Mouse (Mus musculus) naive thymus-derived CD4-positive, alpha-beta T cell, adult 2 months (primary cell): ENCODE results near the gene Aldoc.

Experiments used
- DNase-seq: peaks from one replicate; pipeline ENCODE4 v3.0.0-alpha.2; 2011; ENCODE audit warnings: low read depth

The Aldoc gene

DNA sequence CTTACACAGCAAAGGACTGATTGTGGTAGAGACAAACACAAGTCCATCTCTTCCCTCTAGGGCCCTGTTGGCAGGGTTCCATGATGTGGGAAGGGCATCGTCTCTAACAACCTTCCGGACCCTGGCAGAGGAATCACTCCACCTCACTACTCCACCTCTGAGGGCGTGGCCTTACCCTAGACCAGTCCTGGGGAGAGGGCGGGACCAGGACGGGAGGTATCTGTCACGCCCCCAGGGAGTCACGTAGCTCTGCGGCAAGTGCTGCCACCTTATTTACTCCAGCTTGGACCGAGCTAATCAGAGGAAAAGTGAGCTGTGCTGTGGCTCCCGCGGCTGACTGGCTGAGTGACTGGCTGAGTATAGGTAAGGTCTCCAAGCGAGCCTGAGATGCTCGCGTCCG is at the start of gene Aldoc:
Gene Aldoc, plus strand, starts transcription at position 109 of the 400 bp plus-strand sequence.
- DNase-seq: peak; percentile 87

DNA sequence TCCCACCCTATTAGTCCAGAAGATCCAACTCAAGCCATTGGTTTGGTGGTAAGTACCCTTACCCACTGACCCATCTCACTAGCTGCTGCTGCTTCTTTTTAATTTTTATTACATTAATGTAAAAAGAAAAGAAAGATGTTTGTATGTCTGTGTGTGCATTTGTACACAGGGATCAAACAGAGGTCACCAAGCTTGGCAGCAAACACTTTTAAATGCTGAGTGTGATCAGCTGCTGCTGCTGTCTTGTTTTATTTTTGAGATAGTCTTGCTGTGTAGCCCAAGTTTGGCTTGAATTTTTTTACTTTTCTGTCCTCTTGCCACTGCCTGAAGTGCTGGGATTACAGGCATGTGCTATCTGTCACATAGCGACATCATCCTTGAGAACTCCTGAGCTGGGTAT is 47.2 kb upstream of the Aldoc start:
- DNase-seq: no peak

DNA sequence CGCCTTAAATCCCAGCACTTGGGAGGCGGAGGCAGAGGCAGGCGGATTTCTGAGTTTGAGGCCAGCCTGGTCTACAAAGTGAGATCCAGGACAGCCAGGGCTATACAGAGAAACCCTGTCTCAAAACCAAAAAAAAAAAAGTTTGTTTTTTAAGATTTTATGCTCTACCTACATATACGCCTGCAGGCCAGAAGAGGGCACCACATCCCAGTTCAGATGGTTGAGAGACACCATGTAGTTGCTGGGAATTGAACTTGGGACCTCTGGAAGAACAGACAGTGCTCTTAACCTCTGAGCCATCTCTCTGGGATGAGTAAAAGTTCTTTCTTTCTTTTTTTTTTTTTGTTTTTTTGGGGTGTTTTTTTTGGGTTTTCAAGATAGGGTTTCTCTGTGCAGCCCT is 46.6 kb upstream of the Aldoc start:
- DNase-seq: peak; percentile 29

DNA sequence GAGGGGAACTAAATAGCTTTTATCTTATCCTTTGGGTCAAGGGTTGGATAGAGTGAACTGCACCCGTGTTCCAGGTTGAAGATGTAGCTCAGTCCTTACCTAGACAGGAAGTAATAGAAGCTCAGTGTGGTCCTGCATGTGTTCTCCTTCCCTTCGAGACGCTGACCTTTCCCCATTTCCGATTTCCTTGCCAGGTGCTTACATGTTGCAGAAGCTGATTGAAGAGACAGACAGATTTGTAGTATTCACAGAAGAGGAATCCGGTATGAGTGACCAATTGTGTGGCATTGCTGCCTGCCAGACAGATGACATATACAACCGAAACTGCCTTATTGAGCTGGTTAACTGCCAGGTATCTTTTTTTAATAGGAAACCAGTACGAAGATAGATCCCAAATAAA is 43.9 kb upstream of the Aldoc start:
- DNase-seq: no peak

DNA sequence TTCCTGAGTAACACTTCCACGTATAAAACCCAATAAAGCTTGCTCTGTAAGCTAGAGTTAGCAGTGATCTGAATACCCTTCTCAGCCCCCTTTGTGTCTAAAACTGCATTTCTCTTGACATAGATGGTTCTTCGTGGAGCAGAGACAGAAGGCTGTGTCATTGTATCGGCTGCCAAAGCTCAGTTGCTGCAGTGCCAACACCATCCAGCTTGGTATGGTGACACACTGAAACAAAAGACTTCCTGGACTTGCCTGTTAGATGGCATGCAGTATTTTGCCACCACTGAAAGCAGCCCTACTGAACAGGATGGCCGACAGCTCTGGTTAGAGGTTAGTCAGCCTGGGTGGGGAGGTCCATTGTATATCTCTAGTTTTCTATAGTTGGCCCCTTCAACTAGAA is 43.2 kb upstream of the Aldoc start:
- DNase-seq: no peak

DNA sequence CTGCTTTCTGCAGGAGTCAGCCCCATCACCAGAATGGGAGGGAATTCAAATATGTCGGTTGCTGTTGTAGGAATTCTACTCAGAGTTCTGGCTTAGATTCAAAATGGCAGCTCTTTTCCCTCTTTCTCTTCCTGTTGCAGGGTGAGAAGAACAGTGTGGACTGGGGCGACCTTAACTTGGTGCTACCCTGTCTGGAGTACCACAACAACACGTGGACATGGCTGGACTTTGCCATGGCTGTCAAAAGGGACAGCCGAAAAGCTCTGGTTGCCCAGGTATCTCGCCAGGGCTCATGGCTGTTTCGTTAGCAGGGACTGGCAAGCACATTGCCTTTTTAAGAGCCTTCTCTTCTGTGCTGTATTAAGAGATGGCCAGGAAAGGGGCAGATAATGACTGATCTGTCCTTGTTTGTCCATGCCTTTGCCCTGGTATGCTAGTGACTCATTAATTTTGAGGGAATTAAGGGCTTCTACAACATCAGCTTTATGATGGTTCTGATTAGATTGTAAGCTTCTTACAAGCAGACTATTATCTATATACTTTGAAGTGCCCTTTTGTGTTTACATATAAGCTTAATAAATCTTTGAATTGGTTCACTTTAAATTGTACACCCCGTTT is 33.5 kb upstream of the Aldoc start:
- no peak for DNase-seq

DNA sequence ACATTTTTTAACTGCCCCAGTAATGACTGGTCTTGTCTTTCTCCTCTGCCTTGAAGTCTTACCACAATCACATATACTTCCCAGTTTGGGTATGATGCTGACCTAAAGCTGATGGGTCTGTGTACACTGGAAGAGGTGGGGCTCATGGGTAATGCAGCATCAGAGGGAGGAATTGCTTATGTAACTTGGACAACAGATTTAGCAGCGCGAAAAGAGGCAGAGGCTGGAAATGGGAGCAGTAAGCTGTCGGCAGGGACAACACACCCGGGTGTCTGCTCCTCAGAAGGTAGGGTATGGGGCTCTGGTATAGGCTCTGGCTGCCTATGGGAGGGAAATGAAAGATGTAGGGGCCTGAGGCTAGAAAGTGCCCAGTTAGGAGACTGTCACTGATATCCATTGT is 32.1 kb upstream of the Aldoc start, which contains the start of gene BC030499:
Gene BC030499, plus strand, starts transcription at position 188 of the 400 bp plus-strand sequence.
- no peak for DNase-seq

DNA sequence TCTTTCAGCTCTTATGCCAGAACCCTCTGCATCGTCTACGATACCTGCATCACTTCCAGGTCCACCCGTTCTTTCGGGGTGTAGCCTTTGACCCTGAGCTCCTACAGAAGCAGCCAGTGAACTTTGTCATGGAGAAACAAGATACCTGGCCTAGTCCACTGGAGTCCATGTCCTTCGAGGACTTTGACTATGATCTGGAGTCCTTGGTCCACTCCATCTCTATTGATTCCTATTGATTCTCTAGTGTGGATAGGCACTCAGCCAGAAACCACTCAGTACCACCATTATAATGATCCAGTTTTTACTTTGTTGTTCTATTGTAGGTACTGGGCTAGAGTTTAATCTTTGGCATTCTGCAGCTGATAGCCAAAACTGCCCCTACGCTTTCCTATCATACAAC is 28.2 kb upstream of the Aldoc start:
- DNase-seq: no peak

DNA sequence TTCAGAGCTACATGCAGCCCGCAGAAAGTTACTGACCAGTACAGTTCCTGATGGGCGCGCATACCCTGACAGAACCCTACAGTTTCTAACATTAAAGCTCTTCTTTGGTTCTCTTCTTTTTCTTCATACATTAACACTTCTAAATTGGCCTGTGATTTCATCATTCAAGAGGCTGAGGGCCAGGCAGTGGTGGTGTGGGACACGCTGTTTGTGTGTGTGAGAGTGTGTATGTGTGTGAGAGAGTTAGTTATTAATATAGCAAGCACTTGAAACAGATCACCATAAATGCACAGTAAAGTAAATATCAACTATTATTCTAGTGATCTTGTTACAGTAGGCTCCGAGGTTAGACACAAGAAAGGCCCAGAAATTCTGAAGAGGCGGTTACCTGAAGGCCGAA is 21.9 kb upstream of the Aldoc start:
- DNase-seq: no peak

DNA sequence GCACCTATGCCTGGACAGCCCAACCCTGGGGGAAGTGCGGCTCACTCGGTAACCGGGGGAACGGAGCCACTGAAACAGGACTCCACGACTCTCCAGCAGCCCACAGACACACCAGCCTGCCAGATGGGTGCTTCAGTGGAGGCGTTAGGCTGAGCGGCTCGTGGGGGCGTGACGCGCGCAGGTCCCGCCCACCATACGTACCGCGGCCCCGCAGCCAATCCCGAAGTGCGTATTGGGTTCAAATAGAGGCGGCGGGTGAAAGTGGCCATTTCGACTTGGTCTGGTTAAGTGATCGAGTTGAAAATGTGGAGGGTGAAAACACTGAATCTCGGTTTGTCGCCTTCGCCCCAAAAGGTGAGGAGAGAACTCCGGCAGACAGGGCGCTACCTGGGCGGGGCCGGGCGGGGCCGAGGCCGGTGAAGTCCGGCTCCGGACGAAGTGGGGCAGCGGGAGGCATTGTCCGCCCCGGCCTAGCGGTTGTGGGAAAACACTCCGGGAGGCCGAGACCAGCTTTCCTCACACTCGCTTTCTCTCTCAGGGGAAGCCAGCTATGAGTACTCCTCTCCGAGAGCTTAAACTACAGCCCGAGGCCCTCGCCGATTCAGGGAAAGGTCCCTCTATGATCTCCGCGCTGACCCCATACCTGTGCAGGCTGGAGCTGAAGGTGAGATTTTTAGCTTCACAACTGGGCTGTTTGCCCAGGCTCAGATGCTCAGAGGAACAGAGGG is 21.2 kb upstream of the Aldoc start, which contains the start of gene Spag5:
Gene Spag5, plus strand, starts transcription at position 173 of the 728 bp plus-strand sequence.
- DNase-seq: peak; percentile 93

DNA sequence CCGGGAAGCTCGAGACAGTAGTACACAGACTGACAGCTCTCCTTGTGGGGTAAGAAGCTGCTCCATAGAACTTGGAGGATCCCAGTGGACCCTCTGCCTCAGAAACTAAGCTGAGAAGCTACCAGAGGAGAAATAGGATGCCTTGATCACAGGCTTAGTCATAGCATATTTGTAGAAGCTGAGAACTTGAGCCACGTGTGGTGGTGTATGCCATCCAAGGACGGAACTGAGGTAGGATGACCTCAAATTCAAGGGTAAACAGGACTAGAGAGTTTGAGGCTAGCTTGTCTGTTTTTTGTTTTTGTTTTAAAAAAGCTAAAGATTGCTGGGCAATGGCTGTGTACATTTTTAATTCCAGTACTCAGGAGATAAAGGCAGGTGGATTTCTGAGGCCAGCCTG is 17.5 kb upstream of the Aldoc start:
- no peak for DNase-seq

DNA sequence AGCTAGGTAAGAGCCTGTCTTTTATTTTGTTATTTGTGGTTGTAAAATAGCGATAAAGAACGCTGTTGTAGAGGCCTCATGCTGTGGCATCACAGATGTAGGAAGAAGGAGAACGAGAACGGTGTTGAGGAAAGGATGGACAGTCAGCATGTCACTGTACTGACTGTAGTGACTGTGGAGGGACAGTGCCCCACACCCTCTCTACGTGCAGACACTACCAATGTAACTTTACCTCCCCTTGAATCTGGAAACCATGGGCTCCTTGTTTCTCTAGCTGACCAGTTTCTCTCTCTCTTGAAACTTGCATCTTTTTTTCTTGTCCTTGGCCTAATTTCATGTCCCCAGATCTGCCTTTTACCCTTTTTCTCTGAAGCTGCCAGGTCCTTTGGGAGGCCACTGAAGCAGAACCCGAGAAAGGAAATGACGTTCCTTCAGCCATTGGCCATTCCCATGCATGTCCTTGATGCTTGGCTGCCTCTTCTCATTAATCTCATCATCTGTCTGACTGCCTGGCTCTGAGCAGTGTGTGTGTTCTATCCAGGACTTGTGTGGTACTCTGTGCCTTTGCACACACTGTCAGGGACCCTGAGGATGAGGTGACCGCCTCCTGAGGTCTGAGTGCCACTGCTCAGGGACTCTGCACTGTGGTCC is 11.8 kb upstream of the Aldoc start:
- DNase-seq: no peak

DNA sequence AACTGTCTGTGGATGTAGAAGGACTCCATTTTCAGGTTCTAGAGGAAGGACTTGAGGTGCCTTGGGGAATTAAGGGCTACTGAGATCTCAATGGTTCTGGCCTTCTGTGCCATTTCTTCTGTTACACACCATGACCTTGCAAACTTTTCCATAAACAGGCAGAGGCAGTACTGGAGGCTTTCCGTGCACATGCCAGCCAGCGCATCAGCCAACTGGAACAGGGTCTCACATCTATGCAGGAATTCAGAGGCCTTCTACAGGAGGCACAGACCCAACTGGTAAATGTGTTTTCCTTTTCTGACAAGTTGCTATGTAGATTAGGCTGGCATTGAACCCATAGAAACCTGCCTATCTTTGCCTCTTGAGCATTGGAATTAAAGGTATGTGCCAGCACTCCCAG is 9.1 kb upstream of the Aldoc start:
- DNase-seq: no peak

DNA sequence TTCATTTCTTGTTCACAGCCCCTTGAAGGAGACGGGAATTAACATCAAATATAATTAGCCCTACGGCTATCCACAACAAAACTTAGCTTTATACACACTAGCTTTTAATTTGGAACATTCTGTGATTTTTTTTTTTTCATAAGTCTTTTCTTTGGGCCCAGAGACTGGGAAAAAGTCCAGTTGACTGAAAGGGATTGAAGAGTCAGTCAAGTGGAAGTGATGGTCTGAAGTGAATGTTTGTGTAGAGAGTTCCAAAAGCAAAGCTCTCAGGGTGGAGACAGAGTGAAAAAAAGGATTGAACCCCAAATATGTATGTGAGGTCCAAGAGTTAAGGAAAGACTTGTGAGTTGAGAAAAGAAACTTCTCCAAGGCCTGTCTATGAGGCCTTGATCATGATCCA is 4.4 kb upstream of the Aldoc start:
- no peak for DNase-seq

DNA sequence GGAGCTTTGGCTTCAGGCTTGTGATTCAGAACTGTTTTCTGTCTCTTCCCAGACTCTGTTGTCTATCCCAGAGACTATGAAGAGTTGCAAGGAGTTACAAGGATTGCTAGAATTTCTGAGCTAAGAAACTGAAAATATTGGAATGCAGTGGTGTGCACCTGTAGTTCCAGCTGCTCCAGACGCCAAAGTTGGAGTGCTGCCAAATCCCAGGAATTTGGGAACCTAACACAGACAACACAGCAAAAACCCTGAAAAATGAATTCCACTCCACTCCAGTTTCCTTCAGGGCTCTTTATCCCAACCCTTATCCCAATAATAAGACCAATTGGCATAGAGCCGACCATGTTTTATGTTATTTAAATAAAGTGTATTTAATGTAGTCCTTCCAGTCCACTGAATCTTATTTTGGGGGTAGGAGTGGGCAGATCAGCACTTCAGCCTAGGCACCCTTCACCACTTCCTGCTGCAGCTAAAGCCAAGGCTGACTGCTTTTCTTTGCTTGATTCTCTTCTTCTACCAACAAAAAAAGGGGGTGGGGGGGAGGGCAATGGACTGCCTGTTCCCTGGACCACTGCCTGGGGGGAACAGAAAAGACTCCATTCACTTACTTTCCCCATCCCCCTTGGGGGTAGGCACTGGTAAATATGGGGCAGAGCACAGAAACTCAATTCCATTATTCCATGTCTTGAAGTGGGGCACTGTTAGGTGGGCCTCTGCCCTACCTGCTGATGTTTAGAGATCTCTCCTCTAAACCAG is 514 bp upstream of the Aldoc start:
- DNase-seq: no peak

DNA sequence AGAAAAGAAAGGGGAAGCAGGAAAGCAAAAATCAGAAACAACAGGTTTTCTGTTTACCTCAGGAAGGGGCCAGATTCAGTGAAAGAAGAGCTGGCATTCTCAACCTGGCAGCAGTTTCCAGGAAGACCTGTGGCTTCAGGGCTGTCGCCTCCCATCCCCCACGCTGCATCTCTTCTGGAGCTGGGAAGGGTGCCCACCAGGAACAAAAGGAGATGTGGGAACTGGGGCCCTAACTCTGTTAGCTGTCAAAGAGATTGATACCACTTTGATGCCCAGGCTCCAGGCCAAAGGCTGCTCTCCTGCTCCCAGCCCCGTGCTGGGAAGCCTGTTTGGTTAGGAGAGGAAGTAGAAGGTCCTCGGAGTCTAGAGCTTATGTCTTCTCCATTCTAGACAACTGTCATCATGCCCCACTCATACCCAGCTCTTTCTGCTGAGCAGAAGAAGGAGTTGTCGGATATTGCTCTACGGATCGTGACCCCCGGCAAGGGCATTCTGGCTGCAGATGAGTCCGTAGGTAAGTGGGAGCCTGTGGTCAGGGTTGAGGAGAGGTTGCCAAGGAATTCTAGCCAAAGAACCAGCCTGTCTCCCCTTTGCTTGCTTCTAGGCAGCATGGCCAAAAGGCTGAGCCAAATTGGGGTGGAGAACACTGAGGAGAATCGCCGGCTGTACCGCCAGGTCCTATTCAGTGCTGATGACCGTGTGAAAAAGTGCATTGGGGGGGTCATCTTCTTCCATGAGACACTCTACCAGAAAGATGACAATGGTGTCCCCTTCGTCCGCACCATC is 1.4 kb downstream of the Aldoc start:
- no peak for DNase-seq

DNA sequence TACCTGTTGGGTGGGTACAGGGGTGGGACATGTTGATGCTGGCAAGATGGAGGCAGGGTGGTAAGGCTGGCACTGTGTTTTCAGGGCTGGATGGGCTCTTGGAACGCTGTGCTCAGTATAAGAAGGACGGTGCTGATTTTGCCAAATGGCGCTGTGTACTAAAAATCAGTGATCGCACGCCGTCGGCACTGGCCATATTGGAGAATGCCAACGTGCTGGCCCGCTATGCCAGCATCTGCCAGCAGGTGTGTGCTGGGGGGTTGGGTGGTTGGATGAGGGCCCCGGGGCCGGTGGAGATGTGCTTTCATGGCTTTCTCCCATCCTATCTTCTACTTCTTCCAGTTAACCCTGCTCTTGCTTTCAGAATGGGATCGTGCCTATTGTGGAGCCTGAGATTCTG is 2.2 kb downstream of the Aldoc start:
- DNase-seq: no peak

DNA sequence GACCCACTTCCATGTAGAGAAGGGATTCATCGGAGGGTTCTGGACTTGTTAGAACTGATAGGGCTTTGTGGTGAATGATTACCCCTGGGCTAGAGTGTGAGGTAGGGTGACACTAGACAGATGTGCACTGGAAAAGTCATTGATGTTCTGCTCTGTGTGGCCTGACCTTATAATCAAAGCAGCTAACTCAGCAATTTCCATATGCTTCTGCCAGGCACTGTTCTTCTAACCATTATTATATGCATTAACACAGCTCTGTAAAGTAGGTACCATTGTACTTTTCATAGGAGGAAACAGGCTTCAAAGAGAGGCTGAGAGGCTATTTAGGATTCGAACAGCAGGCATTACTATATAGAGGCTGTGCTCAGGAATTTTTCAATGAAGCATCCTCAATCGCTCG is 4.4 kb downstream of the Aldoc start:
- no peak for DNase-seq

DNA sequence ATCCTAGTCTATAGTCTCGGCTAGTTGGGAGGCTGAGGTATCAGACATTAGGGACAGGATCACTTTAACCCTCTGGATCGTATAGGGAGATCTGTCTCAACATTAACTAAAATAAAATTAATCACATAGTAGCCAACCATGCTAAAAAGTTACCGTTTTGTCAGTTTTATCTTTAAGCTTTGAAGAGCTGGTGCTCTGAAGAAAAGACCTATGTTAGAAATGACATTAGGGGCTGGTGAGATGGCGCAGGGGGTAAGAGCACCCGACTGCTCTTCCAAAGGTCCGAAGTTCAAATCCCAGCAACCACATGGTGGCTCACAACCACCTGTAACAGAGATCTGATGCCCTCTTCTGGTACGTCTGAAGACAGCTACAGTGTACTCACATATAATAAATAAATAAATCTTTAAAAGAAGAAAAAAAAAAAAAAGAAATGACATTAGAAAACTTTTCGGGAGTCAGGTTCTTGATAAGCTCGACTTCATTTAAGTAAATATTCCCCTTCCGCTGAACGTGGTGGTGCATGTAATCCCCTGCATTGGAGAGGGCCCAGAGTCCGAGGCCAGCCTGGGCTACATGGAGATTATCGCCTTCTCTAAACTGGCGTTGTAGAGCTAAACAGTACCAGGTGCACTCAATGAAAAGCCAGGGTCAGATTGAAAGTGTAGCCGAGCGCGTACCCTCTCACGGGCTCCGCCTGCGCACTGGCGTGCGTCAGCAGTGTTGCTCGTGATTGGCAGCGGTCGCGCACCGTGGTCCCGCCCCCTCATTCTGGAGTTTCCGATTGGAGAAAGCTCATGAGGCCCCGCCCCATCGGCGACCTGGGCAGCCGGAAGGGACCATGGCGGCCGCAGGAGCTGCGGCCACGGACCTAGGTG is 5.1 kb downstream of the Aldoc start, which contains the start of gene Pigs:
Gene Pigs, plus strand, starts transcription at position 782 of the 878 bp plus-strand sequence.
- peak; percentile 95 for DNase-seq

DNA sequence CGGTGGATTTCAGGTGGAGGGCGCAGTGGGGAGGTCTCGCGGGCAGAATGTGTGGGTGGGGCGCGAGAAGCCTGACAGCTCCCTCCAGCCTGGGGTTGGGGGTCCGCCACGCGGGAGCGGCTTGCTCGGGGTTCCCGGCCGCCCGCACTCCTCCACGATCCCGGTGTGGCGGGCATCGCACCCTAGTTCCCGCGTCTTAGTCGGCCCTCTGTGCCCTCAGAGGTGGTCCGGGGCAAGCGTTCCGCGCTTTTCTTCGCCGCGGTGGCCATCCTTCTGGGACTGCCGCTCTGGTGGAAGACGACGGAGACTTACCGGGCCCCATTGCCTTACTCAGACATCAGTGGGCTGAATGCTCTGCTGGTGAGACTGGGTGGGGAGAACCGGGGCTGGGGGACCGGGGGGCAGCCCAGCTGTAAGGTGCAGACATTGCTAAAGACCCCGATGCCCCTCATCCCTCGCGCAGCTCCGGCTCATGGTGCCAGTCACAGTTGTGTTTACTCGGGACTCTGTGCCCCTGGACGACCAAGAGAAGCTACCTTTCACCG is 5.8 kb downstream of the Aldoc start:
- DNase-seq: no peak
